Mouse (Mus musculus): ENCODE data around the gene Prr27.

DNA sequence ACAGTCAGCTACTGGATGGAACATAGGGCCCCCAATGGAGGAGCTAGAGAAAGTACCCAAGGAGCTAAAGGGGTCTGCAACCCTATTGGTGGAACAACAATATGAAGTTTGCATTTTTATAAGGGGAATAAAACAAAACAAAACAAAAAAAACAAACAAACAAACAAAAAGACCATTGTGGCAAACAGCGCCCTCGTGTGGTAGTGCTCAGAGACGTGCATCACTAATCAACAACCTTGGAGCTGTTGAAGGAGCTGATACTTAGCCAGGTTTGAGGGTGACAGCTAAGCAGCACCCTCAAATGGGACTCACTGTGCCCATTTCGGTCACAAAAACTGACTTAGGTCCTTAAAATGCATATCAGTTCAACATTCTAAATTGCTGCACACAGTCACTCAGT is 45.9 kb downstream of the Prr27 start:
- TF ChIP-seq CTCF (IDR thresholded peaks at IDR 0.05; ENCODE audit: low read depth, low read length) (peak; percentile 38), EP300 (IDR thresholded peaks at IDR 0.05; ENCODE audit: insufficient read depth, low read depth, low read length) (no peak), POLR2A (IDR thresholded peaks at IDR 0.05; ENCODE audit: insufficient read depth, low read length) (no peak)
